Mouse (Mus musculus) forelimb bud, embryonic 11.5 days (tissue): ENCODE results near the gene Spint2.

ENCODE experiments used
- DNase-seq: peaks from one replicate; pipeline ENCODE4 v3.0.0-alpha.2; 2012; ENCODE audit warnings: low read depth, low spot score

Spint2 gene

DNA sequence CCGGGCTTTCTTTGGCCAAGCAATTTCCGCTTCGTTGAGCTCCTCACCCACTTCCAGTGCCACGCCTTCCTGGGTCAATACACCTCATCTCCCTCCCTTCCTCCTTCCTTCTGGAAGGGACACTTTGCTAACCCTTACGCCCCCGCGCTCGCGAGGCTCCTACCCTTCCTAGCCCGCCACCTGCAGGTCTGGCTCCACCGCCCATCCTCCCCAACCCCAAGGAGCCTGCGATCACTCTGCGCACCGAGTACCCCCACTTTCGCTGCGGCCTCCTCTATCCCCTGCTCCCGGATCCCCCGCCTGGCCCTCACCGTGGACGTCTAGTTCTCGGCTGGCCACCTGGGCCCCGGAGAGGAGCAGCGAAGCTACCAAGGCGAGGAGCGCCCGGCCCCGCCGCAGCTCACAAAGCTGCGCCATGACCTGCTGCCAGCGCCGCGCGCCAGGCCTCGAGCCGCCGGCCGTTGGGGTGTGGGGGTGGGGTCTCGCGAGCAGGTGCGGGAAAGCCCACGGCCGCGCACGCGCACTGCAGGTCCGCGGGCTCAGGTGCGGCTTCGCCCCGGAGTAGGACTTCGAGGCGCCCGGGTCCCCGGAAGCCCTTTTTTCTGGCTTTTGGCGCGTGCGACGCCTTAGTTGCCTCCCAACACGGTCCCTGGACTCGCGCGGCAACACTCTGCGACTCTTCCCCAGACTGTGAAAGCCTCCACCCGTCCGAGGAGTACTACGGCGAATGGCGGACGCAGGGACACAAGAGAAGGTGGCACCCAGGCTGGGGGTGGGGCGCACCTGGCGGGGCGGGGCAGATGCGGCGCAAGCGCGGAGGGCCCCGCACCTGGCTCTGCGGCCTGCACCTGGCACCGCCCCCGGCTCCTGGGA lies at the start of gene Spint2:
TSS of gene Spint2 (minus strand) at position 712 of the 873 bp plus-strand sequence.
- DNase-seq: no peak

DNA sequence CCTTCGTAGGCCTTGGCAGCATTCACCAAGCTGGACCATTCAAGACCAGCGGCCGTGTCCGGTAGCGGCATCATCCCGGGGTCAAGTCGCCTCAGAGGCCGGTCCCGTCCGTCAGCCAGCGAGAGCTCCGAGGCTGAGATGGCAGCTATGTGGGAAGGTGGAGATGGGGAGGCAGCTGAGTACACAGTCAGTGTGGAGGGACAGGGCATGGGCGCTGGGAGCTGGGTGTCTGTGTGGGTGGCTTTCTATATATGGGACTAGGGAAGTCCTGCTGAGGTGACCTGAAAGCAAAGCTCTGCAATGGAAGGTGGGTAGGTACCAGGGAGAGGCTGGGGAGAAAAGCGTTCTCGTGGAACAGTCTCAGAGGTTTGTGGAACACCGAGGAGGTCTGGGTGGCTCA lies 47.3 kb upstream of the Spint2 start:
- DNase-seq: no peak

DNA sequence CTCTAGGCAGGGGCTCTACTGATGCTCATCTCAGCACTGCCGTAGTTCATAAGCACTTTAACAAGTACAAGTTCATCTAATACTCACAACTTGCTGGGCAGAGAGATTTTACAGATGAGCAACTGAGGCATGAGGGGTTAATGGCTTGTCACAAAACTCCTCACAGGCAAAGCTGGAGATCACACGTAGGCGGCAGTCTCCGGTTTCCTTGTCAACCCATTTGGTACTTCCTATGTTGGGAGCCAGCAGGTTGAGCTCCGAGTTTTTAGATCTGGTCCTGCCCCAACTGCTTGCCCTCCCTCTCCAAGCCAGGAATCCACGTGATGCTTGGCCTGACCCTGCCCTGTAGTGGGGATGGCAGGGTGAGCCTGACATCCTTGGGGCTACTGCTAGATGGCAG lies 45.4 kb upstream of the Spint2 start:
- no peak for DNase-seq

DNA sequence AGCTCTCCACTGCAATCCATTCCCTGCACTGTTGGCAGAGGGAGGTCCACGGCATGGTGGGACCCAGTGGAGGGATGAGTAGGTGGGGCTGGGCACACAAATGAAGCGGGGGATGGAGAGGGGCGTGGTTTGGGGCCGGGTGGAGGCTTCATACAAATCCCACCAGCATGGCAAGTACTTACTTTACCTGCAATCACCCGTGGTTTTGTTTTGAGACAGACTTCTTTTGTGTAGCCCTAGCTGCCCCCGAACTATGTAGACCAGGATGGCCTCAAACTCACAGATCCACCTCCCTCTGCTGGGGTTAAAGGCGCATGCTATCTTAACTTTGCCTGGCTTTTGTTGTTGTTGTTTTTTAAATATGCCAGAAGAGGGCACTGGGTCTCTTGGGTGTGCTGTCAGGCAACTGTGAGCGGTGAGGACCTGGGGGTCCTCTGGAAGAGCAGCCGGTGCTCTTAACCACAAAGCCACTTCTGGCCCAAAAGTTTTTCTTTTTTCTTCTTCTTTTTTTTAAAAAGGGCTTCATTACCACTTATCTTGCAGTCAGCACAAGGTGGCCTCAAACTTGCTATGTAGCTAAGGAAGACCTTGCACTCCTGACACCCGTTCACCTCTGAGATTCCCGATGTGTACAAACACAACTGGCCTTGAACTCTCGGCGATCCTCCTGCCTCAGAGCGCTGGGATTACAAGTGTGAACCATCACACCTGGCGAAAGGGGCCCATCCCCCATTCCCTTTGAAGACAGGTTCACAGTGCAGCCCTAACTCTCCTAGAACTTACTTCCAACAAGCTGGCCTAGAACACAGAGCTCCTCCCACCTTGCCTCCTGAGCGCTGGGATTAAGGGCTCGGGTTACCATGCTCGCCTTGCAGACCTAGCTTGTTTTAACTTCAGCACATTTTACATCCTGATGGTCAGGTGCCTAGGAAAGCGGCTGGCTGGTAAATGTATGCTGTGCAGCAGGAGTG lies 37.9 kb upstream of the Spint2 start:
- DNase-seq: peak; percentile 76

DNA sequence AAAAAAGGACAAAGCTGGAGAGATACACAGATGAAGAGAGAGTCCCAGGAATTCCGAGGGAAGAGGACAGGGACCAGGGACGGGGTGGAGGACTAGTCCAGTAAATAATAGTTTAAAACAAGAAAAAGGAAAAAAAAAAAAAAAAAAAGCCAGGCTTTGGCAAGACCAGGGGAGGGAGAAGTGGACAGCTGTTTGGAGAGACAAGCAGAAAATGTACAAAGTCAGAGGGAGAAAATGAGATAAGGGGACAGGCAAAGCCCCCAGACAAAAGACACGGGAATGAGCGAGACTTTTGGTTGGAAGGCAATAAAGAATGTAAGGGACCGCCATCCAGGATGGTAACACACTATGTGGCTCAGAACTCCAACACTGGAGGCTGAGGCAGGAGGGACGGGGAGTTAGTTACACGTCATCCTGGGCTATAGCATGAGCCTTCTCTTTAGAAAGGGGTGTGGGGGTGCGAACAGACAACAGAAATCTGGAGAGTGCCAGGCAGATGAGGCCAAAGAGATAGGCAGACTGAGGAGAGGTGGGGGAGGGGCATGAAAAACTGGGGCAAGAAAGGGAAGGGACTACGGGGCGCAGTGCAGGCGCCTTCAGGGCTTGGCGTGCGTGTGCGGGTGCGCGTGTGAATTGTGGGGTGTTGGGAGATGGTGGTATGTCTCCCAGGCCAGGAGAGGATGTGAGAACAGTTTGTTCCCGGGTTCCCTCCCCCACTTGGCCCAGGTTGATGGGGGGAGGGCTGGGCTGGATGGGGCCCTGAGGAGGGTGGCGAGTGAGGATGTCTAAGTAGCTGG lies 36.6 kb upstream of the Spint2 start:
- no peak for DNase-seq

DNA sequence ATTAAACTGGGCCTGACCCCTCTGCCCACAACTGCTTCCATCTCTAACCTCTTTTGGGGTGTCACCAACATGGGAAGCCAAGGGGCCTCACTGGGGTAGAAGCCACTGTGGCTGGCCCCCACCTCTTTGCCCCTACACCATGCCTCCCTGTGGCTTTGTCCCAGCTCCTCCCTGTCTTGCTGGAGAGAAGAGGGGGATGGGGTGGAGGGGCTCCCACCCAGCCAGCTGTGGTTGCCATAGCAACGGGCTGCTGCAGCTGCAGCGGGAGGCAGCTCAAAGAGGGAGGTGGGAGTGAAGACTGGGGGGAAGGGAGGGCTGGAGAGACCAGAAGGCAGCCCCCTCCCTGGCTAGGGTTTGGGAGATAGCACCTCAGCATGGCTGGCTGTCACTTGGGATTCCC lies 35.8 kb upstream of the Spint2 start:
- peak; percentile 95 for DNase-seq

DNA sequence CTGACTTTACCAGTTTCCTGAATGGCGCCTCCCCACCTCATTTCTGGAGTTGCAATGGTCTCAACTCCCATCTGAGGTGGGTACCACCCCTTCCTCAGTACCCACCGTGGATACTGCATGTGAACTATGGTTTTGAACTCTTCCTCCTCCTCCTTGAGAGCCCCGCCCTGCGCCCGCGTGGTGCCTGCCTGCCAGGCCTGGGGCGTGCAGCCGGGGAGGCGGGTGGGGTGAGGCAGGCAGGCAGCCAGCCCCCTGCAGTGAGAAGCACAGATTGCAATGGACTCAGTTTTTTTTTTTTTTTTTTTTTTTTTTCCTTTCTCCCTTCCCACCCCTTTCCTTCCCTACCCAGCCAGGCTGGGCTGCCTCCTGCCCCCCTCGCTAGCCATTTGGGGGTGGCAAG lies 35.3 kb upstream of the Spint2 start:
- no peak for DNase-seq

DNA sequence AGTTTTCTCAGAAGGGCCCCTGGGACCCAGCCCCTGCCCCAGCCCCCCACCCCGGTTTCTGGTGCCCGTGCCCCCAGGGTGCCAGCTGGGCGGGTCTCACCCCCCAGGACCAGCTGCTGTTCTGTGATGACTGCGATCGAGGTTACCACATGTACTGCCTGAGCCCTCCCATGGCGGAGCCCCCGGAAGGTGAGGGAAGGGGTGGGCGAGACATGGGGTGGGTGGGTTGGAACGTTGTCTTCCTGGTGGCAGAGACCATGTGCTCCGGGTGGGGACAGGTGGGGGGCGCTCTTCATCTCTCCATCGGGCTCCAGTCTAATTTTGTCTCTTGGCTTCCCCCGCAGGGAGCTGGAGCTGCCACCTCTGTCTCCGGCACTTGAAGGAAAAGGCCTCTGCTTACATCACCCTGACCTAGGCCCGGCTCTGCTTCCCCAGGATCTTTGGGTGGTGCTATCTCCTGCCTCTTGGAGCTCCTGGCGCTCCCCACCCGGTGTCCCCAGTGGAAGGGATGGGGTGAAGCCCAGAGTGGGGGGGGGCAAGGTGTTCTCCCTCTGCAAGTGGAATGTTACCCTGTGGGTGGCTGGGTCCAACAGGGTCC lies 34.5 kb upstream of the Spint2 start:
- no peak for DNase-seq

DNA sequence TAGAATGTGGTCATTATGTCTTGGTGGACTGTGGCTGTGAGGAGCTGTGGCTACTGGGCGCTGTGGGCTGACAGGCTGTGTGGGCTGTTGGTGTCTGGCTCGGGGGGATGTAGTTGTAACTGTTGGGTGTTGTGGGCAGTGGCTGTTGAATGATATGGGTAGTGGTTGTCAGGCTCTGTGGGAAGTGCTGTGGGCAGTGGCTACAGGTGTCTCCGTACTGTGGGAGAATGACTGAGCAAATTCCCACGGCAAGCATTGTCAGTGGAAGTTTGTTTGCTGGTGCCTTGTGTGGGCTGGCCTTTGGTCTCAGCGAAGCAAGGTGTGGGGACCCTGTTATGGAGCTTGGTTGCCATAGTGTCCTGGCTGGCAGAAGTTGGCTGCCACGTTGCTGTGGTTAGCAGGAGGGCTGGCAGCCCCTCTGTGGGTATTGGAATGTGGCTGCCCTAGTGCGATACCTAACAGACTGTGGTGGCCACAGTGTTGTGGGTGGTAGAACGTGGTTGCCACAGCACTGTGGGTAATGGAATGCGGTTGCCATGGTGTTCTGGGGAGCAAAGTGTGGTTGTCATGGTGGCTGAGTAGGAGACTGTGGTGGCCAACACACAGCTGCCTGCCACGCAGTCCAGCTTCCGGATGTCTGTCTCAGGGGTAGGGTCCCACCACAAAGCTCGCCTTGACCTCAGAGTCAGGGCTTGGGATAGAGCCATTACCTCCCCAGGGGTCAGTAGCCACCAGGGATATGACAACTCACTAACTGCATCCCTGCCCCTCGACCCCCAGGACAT lies 33.3 kb upstream of the Spint2 start:
- DNase-seq: no peak

DNA sequence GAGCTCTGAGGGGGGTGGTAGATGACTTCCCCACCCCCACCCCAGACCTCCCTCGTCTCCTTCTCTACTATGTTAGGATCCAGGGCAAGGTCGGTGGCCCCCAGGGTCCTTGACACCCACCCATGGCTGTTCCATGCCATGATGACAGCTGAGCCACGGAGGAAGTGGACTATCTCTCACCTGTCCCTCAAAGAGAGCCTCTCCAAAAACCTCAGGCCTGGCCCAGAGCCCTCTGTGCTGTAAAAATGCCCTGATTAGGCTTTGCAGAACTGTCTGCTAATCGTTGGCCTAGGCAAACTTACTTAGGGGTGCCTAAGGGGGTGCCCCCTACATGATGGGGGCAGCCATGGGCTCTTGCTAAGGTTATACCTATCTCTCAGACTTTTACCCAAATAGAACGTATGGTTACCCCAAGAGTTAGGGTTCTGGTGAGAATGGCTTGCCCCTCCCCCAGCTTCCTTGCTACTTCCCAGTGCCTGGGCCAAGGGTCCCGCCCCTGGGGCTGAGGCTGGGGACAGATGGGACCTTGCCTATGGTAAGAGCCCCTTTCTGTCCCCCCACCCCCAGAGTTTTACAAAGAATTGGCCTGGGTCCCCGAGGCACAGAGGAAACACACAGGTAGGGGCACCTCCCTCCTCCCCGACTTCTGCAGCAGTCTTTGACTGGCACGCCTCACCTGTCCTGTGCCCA lies 32.0 kb upstream of the Spint2 start:
- no peak for DNase-seq

DNA sequence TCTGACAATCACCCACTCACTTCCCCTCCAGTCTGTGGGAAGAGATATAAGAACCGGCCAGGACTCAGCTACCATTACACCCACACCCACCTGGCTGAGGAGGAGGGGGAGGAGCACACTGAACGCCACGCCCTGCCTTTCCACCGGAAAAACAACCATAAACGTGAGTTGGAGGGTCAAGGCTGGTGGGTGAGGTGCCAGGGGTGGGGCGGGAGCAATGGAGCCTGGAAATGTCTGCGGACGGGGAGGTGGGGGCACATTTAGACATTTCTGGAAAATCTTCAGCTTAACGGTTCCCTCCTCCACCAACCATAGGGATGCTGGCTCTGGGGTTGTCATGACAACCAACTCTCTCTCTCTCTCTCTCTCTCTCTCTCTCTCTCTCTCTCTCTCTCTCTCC lies 31.3 kb upstream of the Spint2 start:
- no peak for DNase-seq

DNA sequence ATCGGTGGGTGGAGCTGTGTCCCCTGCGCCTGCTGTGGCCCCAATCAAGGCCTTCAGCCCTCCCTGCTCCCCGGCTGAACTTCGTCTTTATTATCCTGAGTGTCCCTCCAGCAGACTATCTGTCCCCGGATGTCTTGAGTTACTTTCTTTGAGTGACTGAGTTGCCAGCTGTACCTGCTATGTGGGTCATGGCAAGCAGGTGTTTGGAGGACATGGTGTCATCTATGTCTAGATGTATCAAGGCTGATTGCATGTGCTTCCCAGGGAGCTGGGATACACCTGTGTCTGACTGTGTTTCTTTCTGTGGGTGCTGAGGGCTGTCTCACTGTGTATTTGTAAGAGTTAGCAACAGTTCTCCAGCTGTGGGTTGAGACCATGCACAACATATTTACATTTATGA lies 28.0 kb upstream of the Spint2 start:
- no peak for DNase-seq

DNA sequence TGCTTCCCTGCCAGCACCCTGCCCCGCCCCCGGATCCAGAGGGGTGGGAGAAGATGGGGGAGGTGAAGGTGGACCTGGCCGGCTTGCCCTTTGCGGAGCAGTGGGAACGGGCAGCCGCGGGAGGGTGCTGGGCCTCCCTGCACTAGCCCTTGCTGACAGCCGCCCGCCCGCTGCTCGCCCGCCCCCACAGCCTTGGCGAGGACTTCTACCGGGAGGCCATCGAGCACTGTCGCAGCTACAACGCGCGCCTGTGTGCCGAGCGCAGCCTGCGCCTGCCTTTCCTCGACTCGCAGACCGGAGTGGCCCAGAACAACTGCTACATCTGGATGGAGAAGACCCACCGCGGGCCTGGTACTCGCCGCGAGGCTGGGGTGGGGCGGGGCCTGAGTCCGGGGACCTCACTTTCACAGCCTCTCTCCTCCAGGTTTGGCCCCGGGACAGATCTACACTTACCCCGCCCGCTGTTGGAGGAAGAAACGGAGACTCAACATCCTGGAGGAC lies 27.6 kb upstream of the Spint2 start:
- no peak for DNase-seq

DNA sequence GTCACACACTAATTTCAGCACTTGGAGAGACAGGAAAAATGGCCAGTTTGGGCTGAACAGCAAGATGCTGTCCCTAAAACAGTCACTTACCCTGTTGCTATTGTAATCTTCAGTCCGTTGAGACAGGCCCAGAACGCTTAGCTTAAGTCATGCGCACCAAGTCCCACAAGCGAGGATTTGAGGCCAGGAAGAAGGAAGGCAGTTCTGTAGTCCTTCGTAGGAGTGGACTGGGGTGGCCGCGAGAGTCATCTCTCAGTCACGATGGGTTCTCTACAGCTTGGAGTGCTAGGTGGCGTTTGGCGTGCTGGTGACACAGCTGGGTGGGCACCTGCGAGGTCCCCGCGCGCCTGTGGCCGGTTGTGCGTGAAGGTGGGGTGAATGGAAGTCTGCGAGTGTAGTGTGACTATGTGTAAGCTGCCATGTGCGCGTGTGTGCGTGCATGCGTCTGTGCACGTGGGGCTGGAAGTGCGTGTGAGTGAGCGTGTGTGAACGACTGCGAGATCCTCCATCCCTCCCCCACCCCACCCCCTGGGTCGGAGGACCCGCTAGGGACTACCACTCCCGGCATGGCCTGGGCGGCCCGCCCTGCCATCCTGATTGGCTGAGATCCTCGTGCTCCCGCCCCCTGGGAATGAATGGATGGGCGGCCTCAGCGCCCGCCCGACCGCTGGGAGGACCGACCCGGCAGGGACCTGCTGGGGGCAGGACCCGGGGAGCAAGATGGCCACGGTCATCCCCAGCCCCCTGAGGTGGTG lies 25.8 kb upstream of the Spint2 start:
- DNase-seq: peak; percentile 90

DNA sequence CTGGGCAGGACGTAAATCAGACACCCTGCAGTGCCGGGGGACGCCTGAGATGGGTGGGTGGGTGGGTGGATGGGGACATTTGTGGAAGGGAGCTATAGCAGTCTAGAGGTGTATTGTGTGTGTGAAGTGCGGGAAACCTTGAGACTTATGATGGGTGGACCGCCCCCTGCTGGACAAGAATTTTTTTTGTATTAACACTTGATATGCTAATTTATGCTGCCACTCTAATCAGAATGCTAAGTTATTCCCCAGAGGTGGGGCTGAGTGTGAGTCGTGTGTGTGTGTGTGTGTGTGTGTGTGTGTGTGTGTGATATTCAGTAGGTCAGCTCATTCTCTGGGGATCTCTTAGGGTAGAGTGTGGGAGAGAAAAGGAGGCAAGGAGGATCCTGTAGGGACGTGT lies 24.9 kb upstream of the Spint2 start:
- no peak for DNase-seq

DNA sequence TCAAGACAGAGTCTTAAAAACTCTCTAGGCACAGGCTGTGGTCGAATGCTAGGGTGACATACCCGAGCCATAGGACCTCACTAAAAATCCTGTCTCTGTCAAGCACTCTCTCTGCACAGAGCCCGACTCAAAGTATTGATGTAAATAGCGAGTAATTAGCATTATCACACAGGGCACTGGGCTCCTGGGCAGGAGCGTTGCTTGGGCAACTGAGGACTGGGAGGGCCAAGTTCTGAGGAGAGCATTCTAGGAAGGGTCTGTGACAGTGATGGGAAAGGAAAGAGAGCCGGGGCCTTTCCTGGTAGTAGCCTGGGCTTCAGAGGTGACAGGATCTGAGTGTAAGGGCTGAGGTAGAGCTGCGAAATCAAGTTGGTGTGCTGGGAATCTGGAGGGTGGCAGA lies 24.4 kb upstream of the Spint2 start:
- DNase-seq: no peak

DNA sequence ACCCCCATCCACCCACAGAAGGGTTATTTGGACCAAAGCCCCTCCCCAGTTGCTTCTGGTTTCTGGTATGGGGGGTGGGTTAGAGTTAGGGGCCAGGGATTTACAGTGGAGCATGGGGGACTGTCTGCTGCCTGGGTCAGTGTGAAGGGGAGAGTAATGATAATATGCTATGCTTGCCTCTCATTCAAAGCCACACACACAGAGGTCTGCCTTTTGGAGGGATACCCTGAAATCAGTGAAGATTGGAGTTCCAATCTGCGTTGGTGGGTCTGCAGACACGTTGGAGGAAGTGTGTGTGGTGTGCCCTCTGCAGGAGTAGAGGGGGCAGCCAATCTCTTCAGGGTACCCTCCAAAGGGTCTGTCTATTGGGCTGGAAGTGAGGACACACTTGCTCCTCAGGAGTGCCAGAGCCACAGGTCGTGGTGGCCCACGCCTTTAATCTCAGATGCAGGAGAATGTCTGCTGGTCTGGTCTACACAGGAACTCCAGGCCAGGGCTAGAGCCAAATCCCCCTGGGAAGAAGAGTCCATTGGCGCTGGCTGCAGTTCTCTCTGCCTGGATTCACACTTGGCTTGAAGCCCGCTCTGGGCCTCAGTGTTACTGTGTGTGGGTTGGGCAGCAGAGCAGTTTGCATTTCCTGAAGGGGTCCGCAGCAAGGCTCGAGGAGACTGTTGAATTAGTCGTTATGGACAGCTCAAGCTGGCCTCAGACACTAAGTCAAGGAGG lies 23.7 kb upstream of the Spint2 start:
- DNase-seq: no peak
